ENCODE assay signal across 17 mouse cellular contexts in genomic region chr5:21563936-21564335, GRCm38 (mm10). TPM values are rescaled to one million over a fixed set of nuclear protein-coding genes. Genes with fewer than 3 reads are reported as not detected.
A peak's percentile ranks its signal among the peaks of the same experiment; 100 is the strongest.
DNase-seq lines count a peak whose midpoint lies in the region; ATAC-seq lines count a peak whose summit lies in the region.
"Had no signal": no experiment of that assay in that cellular context is flagged by ENCODE, and none has a peak within 500 bp of the region (broad histone marks: within the 10 kb centered on the region; RNA-seq: fewer than 3 reads in every experiment).

No protein-coding gene starts in this region.

- H3K4me1 ChIP-seq in kidney, embryonic 16.5 days (ENCODE audit: insufficient read depth, low read length): peaks cover 10% of the 10 kb centered on the region; the same call in 1 of the 2 replicates
- peaks cover 10% of the 10 kb centered on the region for H3K4me1 ChIP-seq in kidney, embryonic 15.5 days
- H3K4me1 ChIP-seq: forebrain, embryonic 10.5 days; hindbrain, embryonic 15.5 days had no signal

- H3K4me2 ChIP-seq in kidney, embryonic 16.5 days (replicated peaks; ENCODE audit: low read depth, low read length): no peak overlapping the region
- no peak overlapping the region for H3K4me2 ChIP-seq in kidney, embryonic 15.5 days
- H3K4me2 ChIP-seq: heart, embryonic 15.5 days; hindbrain, embryonic 15.5 days; limb, embryonic 15.5 days had no signal

- H3K36me3 ChIP-seq in kidney, embryonic 16.5 days (ENCODE audit: insufficient read depth, low read length): peaks cover 4% of the 10 kb centered on the region; the same call in 1 of the 2 replicates
- 0 out of 2 replicates have a peak, but pooled peaks cover 8% of the 10 kb centered on the region for H3K36me3 ChIP-seq in kidney, embryonic 15.5 days
- H3K36me3 ChIP-seq: forebrain, embryonic 10.5 days; heart, embryonic 15.5 days; hindbrain, embryonic 15.5 days had no signal

- no peaks in the 10 kb centered on the region for H3K9me3 ChIP-seq in kidney, embryonic 16.5 days (ENCODE audit: low read length)
- no peaks in the 10 kb centered on the region for H3K9me3 ChIP-seq in kidney, embryonic 15.5 days (replicated peaks)
- H3K9me3 ChIP-seq: forebrain, embryonic 10.5 days; heart, embryonic 15.5 days; hindbrain, embryonic 15.5 days; limb, embryonic 15.5 days had no signal

- ATAC-seq in kidney, embryonic 16.5 days (ENCODE audit: low FRiP score, low TSS enrichment): no peak
- no peak for ATAC-seq in kidney, embryonic 15.5 days (replicated peaks; ENCODE audit: low FRiP score)
- no peak for ATAC-seq in erythroblast, adult 5-6 weeks (replicated peaks; ENCODE audit: low FRiP score, poor library complexity, severe bottlenecking)
- ATAC-seq: midbrain, embryonic 16.5 days; Patski had no signal

- no peaks in the 10 kb centered on the region for H3K27me3 ChIP-seq in kidney, embryonic 16.5 days (ENCODE audit: insufficient read depth, low read length)
- no peaks in the 10 kb centered on the region for H3K27me3 ChIP-seq in kidney, embryonic 15.5 days
- H3K27me3 ChIP-seq: heart, embryonic 15.5 days; hindbrain, embryonic 15.5 days; limb, embryonic 15.5 days; Patski had no signal

- DNase-seq in gastrocnemius, adult 18-20 months (ENCODE audit: low spot score): peak; percentile 21
- DNase-seq in gastrocnemius, postnatal 25 days: no peak
- DNase-seq in kidney, postnatal 36 days: peak; percentile 33 to 42
- peak; percentile 51 to 67 for DNase-seq in monocyte, adult 2 months (ENCODE audit: low read depth in 1 of 2, low spot score in 2 of 2)
- DNase-seq in ovary, postnatal 10 days (ENCODE audit: low spot score): no peak
- DNase-seq: cerebellum, postnatal 10 days; right cerebral cortex, adult 18-20 months had no signal

- H3K9ac ChIP-seq in kidney, embryonic 16.5 days (replicated peaks; ENCODE audit: low read length): no peak overlapping the region
- H3K9ac ChIP-seq in kidney, embryonic 15.5 days: no peak overlapping the region
- H3K9ac ChIP-seq: heart, embryonic 15.5 days; hindbrain, embryonic 15.5 days; limb, embryonic 15.5 days had no signal

- peak overlapping the region; percentile 13; the same call in 1 of the 2 replicates for H3K27ac ChIP-seq in kidney, embryonic 16.5 days (ENCODE audit: low read length)
- no peak overlapping the region for H3K27ac ChIP-seq in kidney, embryonic 15.5 days
- H3K27ac ChIP-seq: forebrain, embryonic 10.5 days; heart, embryonic 15.5 days; hindbrain, embryonic 15.5 days; limb, embryonic 15.5 days had no signal

- no peak overlapping the region for H3K4me3 ChIP-seq in kidney, embryonic 16.5 days (ENCODE audit: low read length)
- no peak overlapping the region for H3K4me3 ChIP-seq in kidney, embryonic 15.5 days (replicated peaks)
- H3K4me3 ChIP-seq: forebrain, embryonic 10.5 days; heart, embryonic 15.5 days; hindbrain, embryonic 15.5 days; limb, embryonic 15.5 days had no signal

- WGBS in kidney, embryonic 16.5 days: 66% methylated on average over 2 of the region's 2 CpGs
- 64% methylated on average over 2 of the region's 2 CpGs for WGBS in kidney, embryonic 15.5 days

RNA-seq across cellular contexts. Expression of gene Lrrc17, which starts 20.6 kb away (rescaled TPM):
- 1 to 10 TPM; 1.2 to 1.3 TPM for total RNA-seq in gastrocnemius, adult 18-20 months (2021)
- 1 to 10 TPM; 2.4 to 4.7 TPM for total RNA-seq in gastrocnemius, postnatal 25 days (2021)
- polyA plus RNA-seq in kidney, embryonic 16.5 days (2015; fragmentation: Nextera tagmentation; extraction: Ambion mirVana): 43.8 and 48.5 TPM in 2 replicates
- polyA plus RNA-seq in kidney, embryonic 15.5 days (2015; fragmentation: Nextera tagmentation; extraction: Ambion mirVana): 42.4 and 47.4 TPM in 2 replicates
- total RNA-seq in erythroblast, adult 5-6 weeks (2015; ENCODE audit: low replicate concordance): not detected in 2 replicates
- 0.85 TPM in 1 of 2 replicates, not detected in the other for total RNA-seq in erythroblast, adult 5-6 weeks (2017; ENCODE audit: low replicate concordance)
- total RNA-seq: neutrophil, adult 5-6 weeks had no signal
- polyA plus RNA-seq: Patski had no signal

Comparison
In these comparisons a context has a peak if more than half of its experiments do, and no peak if none do; other contexts are left out.
1. DNase-seq: peak in gastrocnemius, adult 18-20 months (single experiment), kidney, postnatal 36 days (2 of 2) and monocyte, adult 2 months (2 of 2); none in gastrocnemius, postnatal 25 days (single experiment) and ovary, postnatal 10 days (single experiment).